ENCODE assay signal across 18 mouse cellular contexts in genomic region chr5:119588340-119589272, GRCm38 (mm10).
A peak's percentile ranks its signal among the peaks of the same experiment; 100 is the strongest.
DNase-seq lines count a peak whose midpoint lies in the region; ATAC-seq lines count a peak whose summit lies in the region.
"Had no signal": no experiment of that assay in that cellular context is flagged by ENCODE, and none has a peak within 500 bp of the region (broad histone marks: within the 10 kb centered on the region; RNA-seq: fewer than 3 reads in every experiment).

No protein-coding gene starts in this region.

- 0 out of 2 replicates have a peak overlapping the region, but pooled peaks have one; percentile 14 for H3K9ac ChIP-seq in heart, embryonic 13.5 days
- H3K9ac ChIP-seq: forebrain, embryonic 13.5 days; liver, postnatal 0 days had no signal

- no peak overlapping the region for H3K27ac ChIP-seq in heart, embryonic 13.5 days (replicated peaks)
- H3K27ac ChIP-seq in embryonic facial prominence, embryonic 10.5 days (replicated peaks), result peak overlapping the region; percentile 1; the same call in 1 of the 2 replicates
- H3K27ac ChIP-seq: forebrain, embryonic 13.5 days; hindbrain, postnatal 0 days had no signal

- no peak overlapping the region for H3K4me3 ChIP-seq in heart, embryonic 13.5 days
- no peak overlapping the region for H3K4me3 ChIP-seq in embryonic facial prominence, embryonic 10.5 days
- H3K4me3 ChIP-seq: forebrain, embryonic 13.5 days had no signal

- peaks cover 10% of the 10 kb centered on the region; the same call in 1 of the 2 replicates for H3K27me3 ChIP-seq in heart, embryonic 13.5 days (replicated peaks)
- H3K27me3 ChIP-seq in embryonic facial prominence, embryonic 10.5 days (replicated peaks; ENCODE audit: low read depth, poor library complexity, severe bottlenecking), result peaks cover 21% of the 10 kb centered on the region; the same call in 1 of the 2 replicates
- H3K27me3 ChIP-seq: CH12.LX, Patski had no signal

- H3K4me1 ChIP-seq in heart, embryonic 13.5 days, result peaks cover 22% of the 10 kb centered on the region
- H3K4me1 ChIP-seq in embryonic facial prominence, embryonic 10.5 days, result peaks cover 12% of the 10 kb centered on the region
- H3K4me1 ChIP-seq: forebrain, embryonic 13.5 days had no signal

- WGBS in heart, embryonic 13.5 days, result 9% methylated on average over 9 of the region's 9 CpGs
- 19% methylated on average over 9 of the region's 9 CpGs for WGBS in embryonic facial prominence, embryonic 10.5 days

- no peak for DNase-seq in heart, postnatal 36 days
- DNase-seq in retina, postnatal 1 day, result peak; percentile 26
- no peak for DNase-seq in retina, embryonic 14.5 days (ENCODE audit: low spot score)
- no peak for DNase-seq in embryonic facial prominence, embryonic 10.5 days (ENCODE audit: low spot score)
- DNase-seq in lung, postnatal 36 days, result peak; percentile 30
- no peak for DNase-seq in cerebellum, adult 11-12 months
- DNase-seq: adrenal gland, postnatal 14 days; cerebellum, adult 11 months; gastrocnemius, postnatal 36 days; kidney, adult 8-10 months; kidney, postnatal 25 days; liver, postnatal 0 days had no signal

- ATAC-seq in heart, embryonic 13.5 days (ENCODE audit: extremely low read depth, insufficient number of reproducible peaks, low FRiP score, low TSS enrichment), result no peak
- ATAC-seq in frontal cortex, adult (ENCODE audit: low TSS enrichment), result no peak
- ATAC-seq: forebrain, embryonic 13.5 days; hindbrain, postnatal 0 days; liver, postnatal 0 days; Patski had no signal

- intact Hi-C loops in heart, postnatal 36 days (cut with DNase I), result no loop called here

- no peaks in the 10 kb centered on the region for H3K9me3 ChIP-seq in heart, embryonic 13.5 days
- H3K9me3 ChIP-seq in embryonic facial prominence, embryonic 10.5 days, result no peaks in the 10 kb centered on the region
- H3K9me3 ChIP-seq: forebrain, embryonic 13.5 days had no signal

- H3K4me2 ChIP-seq in heart, embryonic 13.5 days, result no peak overlapping the region
- H3K4me2 ChIP-seq: forebrain, embryonic 13.5 days had no signal

- H3K36me3 ChIP-seq in heart, embryonic 13.5 days, result no peaks in the 10 kb centered on the region
- no peaks in the 10 kb centered on the region for H3K36me3 ChIP-seq in embryonic facial prominence, embryonic 10.5 days (replicated peaks)

Comparison
In these comparisons a context has a peak if more than half of its experiments do, and no peak if none do; other contexts are left out.
1. DNase-seq: peak in retina, postnatal 1 day (single experiment) and lung, postnatal 36 days (single experiment); none in heart, postnatal 36 days (0 of 2), retina, embryonic 14.5 days (single experiment), embryonic facial prominence, embryonic 10.5 days (single experiment) and cerebellum, adult 11-12 months (single experiment).